Mouse (Mus musculus): Measurements from ENCODE around the gene Gm34653.

DNA sequence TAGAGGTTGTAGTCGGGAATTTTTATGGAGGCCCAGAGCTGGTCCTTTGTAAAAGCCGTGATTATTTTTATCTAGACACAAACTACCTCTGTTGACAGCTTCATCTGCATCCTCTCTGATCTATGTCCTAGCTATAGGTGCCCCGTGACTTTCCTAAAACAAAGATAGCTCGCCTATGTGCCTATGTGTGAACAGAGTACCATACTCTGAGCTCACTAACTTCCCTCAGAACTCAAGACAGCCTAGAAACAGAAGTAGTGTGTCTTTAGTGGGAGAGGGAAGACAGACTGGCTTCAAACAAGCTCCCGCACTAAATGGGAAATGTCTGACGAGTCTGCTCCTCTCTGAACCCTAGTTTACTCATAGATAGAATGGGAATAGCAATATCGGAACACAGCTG lies 32.4 kb upstream of the Gm34653 start:
- no peak for TF ChIP-seq POLR2A (IDR thresholded peaks at IDR 0.05; ENCODE audit: insufficient read depth, low read depth, low read length)
- no peak for TF ChIP-seq CTCF (IDR thresholded peaks at IDR 0.05)

Data from heart, adult 2 months (tissue).